Mouse (Mus musculus) skeletal muscle tissue, adult 2 months (tissue): ENCODE data around the gene Umod.

Source experiments
- DNase-seq: peaks from one replicate; pipeline ENCODE4 v3.0.0-alpha.2; 2012; ENCODE audit warnings: low read depth, low spot score

Umod gene

DNA sequence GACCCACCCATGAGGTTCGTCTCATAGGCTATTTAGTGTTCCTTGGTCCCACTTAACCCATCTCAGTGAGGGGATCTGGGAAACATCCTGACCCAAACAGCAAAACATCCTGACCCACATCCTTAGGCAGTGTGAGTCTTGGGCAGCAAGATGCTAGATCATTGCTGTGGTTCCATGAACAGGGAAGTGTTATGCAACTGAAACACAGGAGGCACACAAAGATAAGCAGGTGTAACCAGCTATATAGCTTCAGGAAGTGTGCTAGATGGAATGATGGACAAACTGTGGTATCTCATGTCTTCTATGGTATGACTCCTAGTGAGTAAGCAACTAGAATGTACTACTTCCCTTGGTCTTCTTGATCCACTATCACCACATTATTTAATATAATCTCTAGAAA is 37.1 kb downstream of the Umod start:
- no peak for DNase-seq

DNA sequence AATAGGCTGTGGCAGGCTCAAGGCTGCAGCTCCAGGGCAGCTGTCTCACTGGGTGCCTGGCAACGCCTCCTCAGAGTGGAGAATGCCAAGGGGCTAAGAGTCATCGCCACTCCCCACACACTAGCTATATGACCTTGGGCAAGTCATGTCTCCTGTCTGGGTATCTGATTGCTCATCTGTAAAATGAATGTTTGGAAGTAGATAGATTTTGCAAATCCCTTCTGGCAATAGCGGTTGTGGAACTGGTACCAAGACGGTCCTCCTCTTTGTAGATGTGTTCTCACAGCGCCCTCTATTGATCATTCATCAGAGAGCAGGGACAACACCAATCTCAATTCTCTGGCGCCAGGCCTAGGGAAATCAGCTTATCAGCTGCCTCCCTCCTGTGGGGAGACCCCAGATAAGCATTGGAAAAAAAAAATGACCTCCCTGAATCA is 51.9 kb downstream of the Umod start:
- DNase-seq: no peak

DNA sequence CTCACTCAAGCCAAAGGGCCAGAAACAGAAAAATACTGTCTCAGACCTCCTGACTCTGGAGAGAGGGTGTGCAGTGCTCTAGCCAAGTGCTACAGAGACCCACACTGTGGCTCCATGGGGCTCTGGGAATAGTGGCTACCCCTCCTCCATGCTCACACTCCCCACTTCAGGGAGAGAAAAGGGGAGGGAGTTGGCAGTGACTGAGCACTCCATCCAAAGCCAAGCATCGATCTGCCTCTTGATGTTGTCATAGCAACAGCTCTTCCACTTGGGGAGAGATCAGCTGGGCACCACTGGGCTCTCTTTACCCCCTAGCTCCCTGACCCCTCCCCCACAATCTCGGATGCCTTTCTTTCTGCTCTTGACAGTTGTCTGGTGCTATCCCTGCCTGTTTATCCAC is 58.4 kb downstream of the Umod start:
- no peak for DNase-seq

DNA sequence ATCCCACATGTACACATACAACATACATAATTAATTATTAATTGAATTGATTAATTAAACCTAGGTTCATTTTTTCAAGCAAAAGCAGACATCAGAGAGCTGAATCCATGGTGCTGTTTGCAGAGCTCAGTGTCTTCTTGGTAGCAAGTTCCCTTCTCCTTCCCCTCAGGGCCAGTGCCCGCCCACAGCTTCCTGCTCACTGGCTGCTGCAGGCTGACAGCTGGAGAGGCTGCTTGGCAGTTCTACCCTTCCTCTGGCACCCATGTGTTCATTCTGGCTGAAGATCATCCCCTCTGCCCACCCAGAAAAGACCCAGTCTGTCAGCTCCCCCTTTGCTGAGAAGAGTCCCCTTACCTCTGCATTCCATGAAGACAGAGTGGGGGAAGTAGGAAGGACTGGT is 60.6 kb downstream of the Umod start:
- DNase-seq: no peak
